Mouse (Mus musculus) MEL (cell line): ENCODE data around the gene Arhgap44.

Source experiments
- CTCF ChIP-seq, 3 experiments: IDR thresholded peaks in 2 of 3; conservative IDR thresholded peaks in 1 of 3; 2 replicates each; pipeline ENCODE4 v1.5.1; 2011 to 2012; ENCODE audit warnings: low read length in 3 of 3, low read depth in 2 of 3, mild to moderate bottlenecking in 2 of 3, improper control_type of control experiment in 1 of 3, inconsistent platforms in 1 of 3, mixed read lengths in 1 of 3, moderate library complexity in 1 of 3; ENCODE audit not compliant: control insufficient read depth in 1 of 3, insufficient read depth in 1 of 3, poor library complexity in 1 of 3, severe bottlenecking in 1 of 3
- GATA1 ChIP-seq: IDR thresholded peaks from 2 replicates; pipeline ENCODE4 v1.6.1; 2011; ENCODE audit warnings: low read depth, low read length, improper control_type of control experiment
- JUND ChIP-seq: IDR thresholded peaks from 2 replicates; pipeline ENCODE4 v1.6.1; 2011; ENCODE audit warnings: low read depth, mild to moderate bottlenecking, improper control_type of control experiment, low read length
- MAZ ChIP-seq: IDR thresholded peaks from 2 replicates; pipeline ENCODE4 v1.6.1; 2012; ENCODE audit warnings: low read depth, mild to moderate bottlenecking, inconsistent platforms, low read length, improper control_type of control experiment
- POLR2AphosphoS5 ChIP-seq: IDR thresholded peaks from 2 replicates; pipeline ENCODE4 v1.6.1; 2012; ENCODE audit warnings: low read depth, borderline replicate concordance, mild to moderate bottlenecking, inconsistent platforms, low read length, moderate library complexity, mixed read lengths
- TBP ChIP-seq: IDR thresholded peaks from 2 replicates; pipeline ENCODE4 v1.8.0; 2011; ENCODE audit warnings: low read depth, low read length, improper control_type of control experiment
- TCF12 ChIP-seq: IDR thresholded peaks from 2 replicates; pipeline ENCODE4 v1.6.1; 2014; ENCODE audit warnings: low read depth, mild to moderate bottlenecking, inconsistent platforms, low read length, improper control_type of control experiment, moderate library complexity
- UBTF ChIP-seq: IDR thresholded peaks from 2 replicates; pipeline ENCODE4 v1.6.1; 2012; ENCODE audit warnings: low read depth, mild to moderate bottlenecking, inconsistent platforms, low read length, improper control_type of control experiment, moderate library complexity, borderline replicate concordance; ENCODE audit not compliant: insufficient read depth
- USF2 ChIP-seq, 2 experiments: IDR thresholded peaks; 2 replicates each; pipeline ENCODE4 v1.6.1; 2011 to 2012; ENCODE audit warnings: improper control_type of control experiment in 2 of 2, low read length in 2 of 2, borderline replicate concordance in 1 of 2, inconsistent platforms in 1 of 2, low read depth in 1 of 2, mild to moderate bottlenecking in 1 of 2; ENCODE audit not compliant: insufficient read depth in 1 of 2
- ZC3H11A ChIP-seq: IDR thresholded peaks from 2 replicates; pipeline ENCODE4 v1.6.1; 2012; ENCODE audit warnings: low read depth, mild to moderate bottlenecking, inconsistent platforms, low read length, improper control_type of control experiment
- ZMIZ1 ChIP-seq: IDR thresholded peaks from 2 replicates; pipeline ENCODE4 v1.6.1; 2012; ENCODE audit warnings: low read depth, mild to moderate bottlenecking, inconsistent platforms, low read length, improper control_type of control experiment, moderate library complexity

DNA sequence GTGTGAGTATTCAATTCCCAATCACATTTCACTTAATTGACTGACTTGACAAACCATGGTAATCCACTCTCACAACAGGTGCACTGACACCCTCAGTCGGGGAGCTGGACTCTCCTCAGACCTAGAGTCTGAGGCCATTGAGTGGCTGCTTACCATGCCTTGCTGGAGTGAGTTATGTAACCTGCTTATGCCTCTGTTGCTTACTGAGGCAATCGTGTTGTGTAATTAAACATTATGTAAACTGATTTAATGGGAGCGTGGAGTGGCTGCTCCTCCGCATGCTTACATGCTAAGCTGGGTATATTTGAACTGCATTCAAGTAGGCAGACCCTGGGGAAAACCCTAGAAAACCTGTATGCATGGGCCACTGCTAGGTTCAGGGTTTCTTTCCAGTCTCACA is 142.0 kb downstream of the Arhgap44 start:
- TF ChIP-seq JUND (no peak), GATA1 (no peak), ZMIZ1 (no peak), UBTF (no peak), TBP (no peak), POLR2AphosphoS5 (no peak), ZC3H11A (no peak), MAZ (no peak), TCF12 (no peak), USF2 (IDR thresholded peaks at IDR 0.05; ENCODE audit: borderline replicate concordance in 1 of 2, insufficient read depth in 1 of 2, low read depth in 1 of 2, low read length in 2 of 2) (no peak), CTCF (IDR thresholded peaks at IDR 0.05 in 2 of 3, conservative IDR thresholded peaks at IDR 0.05 in 1 of 3; ENCODE audit: control insufficient read depth in 1 of 3, insufficient read depth in 1 of 3, low read depth in 2 of 3, low read length in 3 of 3, poor library complexity in 1 of 3, severe bottlenecking in 1 of 3) (no peak)
